ENCODE assay signal across 8 mouse cellular contexts in the genomic region with DNA sequence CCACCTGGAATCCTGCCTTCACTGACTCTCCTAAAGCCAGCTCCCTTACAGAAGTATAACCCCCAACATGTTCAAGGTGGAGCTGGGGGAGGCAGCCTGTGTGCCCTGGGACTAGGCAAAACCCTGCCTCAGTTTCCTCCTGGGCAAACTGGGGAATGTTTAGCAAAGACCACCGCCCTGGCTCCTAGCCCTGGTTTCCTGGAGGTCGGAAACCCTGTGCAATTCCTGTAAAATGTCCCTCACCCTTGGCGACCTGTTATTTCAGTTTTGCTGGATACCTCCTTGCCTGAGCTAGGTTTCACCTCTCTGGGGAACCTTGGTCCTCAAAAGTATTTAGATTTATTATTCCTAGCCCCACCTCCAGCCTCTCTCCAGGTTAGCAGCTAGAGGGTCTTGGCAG. TPM values are rescaled to one million over a fixed set of nuclear protein-coding genes. Genes with fewer than 3 reads are reported as not detected.
DNase-seq lines count a peak whose midpoint lies in the region; ATAC-seq and TF ChIP-seq lines count a peak whose summit lies in the region.

No protein-coding gene starts in this region.

- WGBS in heart, embryonic 13.5 days = 67% methylated on average over 3 of the region's 3 CpGs
- WGBS in midbrain, embryonic 16.5 days = 76% methylated on average over 3 of the region's 3 CpGs

- no peaks in the 10 kb centered on the region for H3K27me3 ChIP-seq in heart, embryonic 13.5 days (replicated peaks)
- H3K27me3 ChIP-seq in midbrain, embryonic 16.5 days (ENCODE audit: control insufficient read depth, insufficient read depth, low read depth, low read length) = no peaks in the 10 kb centered on the region

- peak overlapping the region; percentile 85 for H3K9ac ChIP-seq in heart, embryonic 13.5 days
- H3K9ac ChIP-seq in midbrain, embryonic 16.5 days (ENCODE audit: low read depth, low read length) = peak overlapping the region; percentile 61

- H3K27ac ChIP-seq in layer of hippocampus, adult 2 months = peak overlapping the region; percentile 93
- H3K27ac ChIP-seq in embryonic fibroblast, embryonic 13.5 days (ENCODE audit: insufficient read depth, low read length) = peak overlapping the region; percentile 90
- H3K27ac ChIP-seq in heart, embryonic 13.5 days (replicated peaks) = peak overlapping the region; percentile 88
- no peak overlapping the region for H3K27ac ChIP-seq in midbrain, embryonic 16.5 days (ENCODE audit: low read length)

- no peaks in the 10 kb centered on the region for H3K9me3 ChIP-seq in heart, embryonic 13.5 days
- no peaks in the 10 kb centered on the region for H3K9me3 ChIP-seq in midbrain, embryonic 16.5 days (replicated peaks; ENCODE audit: control insufficient read depth, low read length, poor library complexity, severe bottlenecking)

- TF ChIP-seq CTCF in layer of hippocampus, adult 2 months (conservative IDR thresholded peaks at IDR 0.05) = no peak
- no peak for TF ChIP-seq CTCF in embryonic fibroblast, embryonic 13.5 days (IDR thresholded peaks at IDR 0.05; ENCODE audit: borderline replicate concordance, insufficient read depth, low read length)

- no peak for DNase-seq in layer of hippocampus, adult 2 months (ENCODE audit: low spot score in 2 of 2)
- no peak for DNase-seq in layer of hippocampus, postnatal 36 days
- no peak for DNase-seq in adipocyte (ENCODE audit: low spot score)
- DNase-seq in thymus, postnatal 0 days (ENCODE audit: low spot score) = no peak

- TF ChIP-seq POLR2A in embryonic fibroblast, embryonic 13.5 days (IDR thresholded peaks at IDR 0.05; ENCODE audit: low read depth, low read length) = no peak

- H3K4me1 ChIP-seq in embryonic fibroblast, embryonic 13.5 days (ENCODE audit: control insufficient read depth, insufficient read depth, low read length) = peaks cover 3% of the 10 kb centered on the region; the same call in 1 of the 2 replicates
- H3K4me1 ChIP-seq in heart, embryonic 13.5 days = peaks cover 48% of the 10 kb centered on the region
- peaks cover 15% of the 10 kb centered on the region for H3K4me1 ChIP-seq in midbrain, embryonic 16.5 days (ENCODE audit: control insufficient read depth, insufficient read depth, low read length)

- no peak for ATAC-seq in heart, embryonic 13.5 days (ENCODE audit: extremely low read depth, insufficient number of reproducible peaks, low FRiP score, low TSS enrichment)
- no peak for ATAC-seq in midbrain, embryonic 16.5 days
- ATAC-seq in megakaryocyte progenitor cell, adult 5-6 weeks (replicated peaks; ENCODE audit: poor library complexity) = no peak

- no peak overlapping the region; the same call in 1 of the 2 replicates for H3K4me3 ChIP-seq in layer of hippocampus, adult 2 months
- no peak overlapping the region for H3K4me3 ChIP-seq in embryonic fibroblast, embryonic 13.5 days (ENCODE audit: insufficient read depth, low read length)
- H3K4me3 ChIP-seq in heart, embryonic 13.5 days = peak overlapping the region; percentile 57; the same call in 1 of the 2 replicates
- H3K4me3 ChIP-seq in midbrain, embryonic 16.5 days (ENCODE audit: low read depth, low read length) = no peak overlapping the region

- H3K4me2 ChIP-seq in heart, embryonic 13.5 days = peak overlapping the region; percentile 78
- peak overlapping the region; percentile 58 for H3K4me2 ChIP-seq in midbrain, embryonic 16.5 days (ENCODE audit: low read length)

- H3K36me3 ChIP-seq in heart, embryonic 13.5 days = peaks cover 7% of the 10 kb centered on the region
- no peaks in the 10 kb centered on the region for H3K36me3 ChIP-seq in midbrain, embryonic 16.5 days (ENCODE audit: control insufficient read depth, insufficient read depth, low read length)

RNA-seq across cellular contexts. Expression of a gene that starts 1.1 kb away (rescaled TPM):
- 1 to 10 TPM; 4.5 to 5.2 TPM for total RNA-seq in layer of hippocampus, adult 2 months (2021)
- total RNA-seq in layer of hippocampus, postnatal 36 days (2021) = 1 to 10 TPM; 3.5 to 4.4 TPM
- polyA plus RNA-seq in embryonic fibroblast, embryonic 13.5 days (2011; ENCODE audit: insufficient read length, low read depth, missing spikeins) = 43.5 and 77.1 TPM in 2 replicates
- 28.7 and 31.8 TPM in 2 replicates for polyA plus RNA-seq in heart, embryonic 13.5 days (2015; fragmentation: Nextera tagmentation; extraction: Ambion mirVana)
- 6.7 and 7.8 TPM in 2 replicates for polyA plus RNA-seq in midbrain, embryonic 16.5 days (2015; fragmentation: Nextera tagmentation; extraction: Ambion mirVana)
- 4.8 and 5.3 TPM in 2 replicates for total RNA-seq in megakaryocyte progenitor cell, adult 5-6 weeks (2015)
- 0.30 and 0.46 TPM in 2 replicates for total RNA-seq in megakaryocyte progenitor cell, adult 5-6 weeks (2017)
- 6.5 and 9.1 TPM in 2 replicates for polyA plus RNA-seq in thymus, postnatal 0 days (2015; fragmentation: Nextera tagmentation; extraction: Ambion mirVana)

RNA-seq across cellular contexts. Expression of a gene that starts 14.3 kb away (rescaled TPM):
- 10 to 100 TPM; 25.2 to 25.8 TPM for total RNA-seq in layer of hippocampus, adult 2 months (2021)
- 10 to 100 TPM; 21.6 to 25.1 TPM for total RNA-seq in layer of hippocampus, postnatal 36 days (2021)
- not detected in 2 replicates for polyA plus RNA-seq in embryonic fibroblast, embryonic 13.5 days (2011; ENCODE audit: insufficient read length, low read depth, missing spikeins)
- polyA plus RNA-seq in heart, embryonic 13.5 days (2015; fragmentation: Nextera tagmentation; extraction: Ambion mirVana) = 0.09 TPM in 1 of 2 replicates, not detected in the other
- polyA plus RNA-seq in midbrain, embryonic 16.5 days (2015; fragmentation: Nextera tagmentation; extraction: Ambion mirVana) = 0.15 and 0.16 TPM in 2 replicates
- total RNA-seq in megakaryocyte progenitor cell, adult 5-6 weeks (2015) = not detected in 2 replicates
- not detected in 2 replicates for total RNA-seq in megakaryocyte progenitor cell, adult 5-6 weeks (2017)
- polyA plus RNA-seq in thymus, postnatal 0 days (2015; fragmentation: Nextera tagmentation; extraction: Ambion mirVana) = 0.03 and 0.05 TPM in 2 replicates

RNA-seq across cellular contexts. Expression of a gene that starts 35.1 kb away (rescaled TPM):
- total RNA-seq in layer of hippocampus, adult 2 months (2021) = under 1 TPM in 1 of 2 experiments, not detected in 1; 0.20 TPM
- under 1 TPM; 0.17 to 0.18 TPM for total RNA-seq in layer of hippocampus, postnatal 36 days (2021)
- 0.25 TPM in 1 of 2 replicates, not detected in the other for polyA plus RNA-seq in embryonic fibroblast, embryonic 13.5 days (2011; ENCODE audit: insufficient read length, low read depth, missing spikeins)
- polyA plus RNA-seq in heart, embryonic 13.5 days (2015; fragmentation: Nextera tagmentation; extraction: Ambion mirVana) = 0.04 TPM in 1 of 2 replicates, not detected in the other
- polyA plus RNA-seq in midbrain, embryonic 16.5 days (2015; fragmentation: Nextera tagmentation; extraction: Ambion mirVana) = 0.20 TPM in 1 of 2 replicates, not detected in the other
- total RNA-seq in megakaryocyte progenitor cell, adult 5-6 weeks (2015) = 0.54 TPM in 2 replicates
- 0.04 and 0.10 TPM in 2 replicates for total RNA-seq in megakaryocyte progenitor cell, adult 5-6 weeks (2017)
- polyA plus RNA-seq in thymus, postnatal 0 days (2015; fragmentation: Nextera tagmentation; extraction: Ambion mirVana) = 10.3 and 12.2 TPM in 2 replicates

RNA-seq across cellular contexts. Expression of a gene that starts 42.4 kb away (rescaled TPM):
- total RNA-seq in layer of hippocampus, adult 2 months (2021) = 1 to 10 TPM; 2.2 to 3.7 TPM
- total RNA-seq in layer of hippocampus, postnatal 36 days (2021) = 1 to 10 TPM; 2.0 to 2.7 TPM
- 0.37 and 2.2 TPM in 2 replicates for polyA plus RNA-seq in embryonic fibroblast, embryonic 13.5 days (2011; ENCODE audit: insufficient read length, low read depth, missing spikeins)
- 7.6 and 8.9 TPM in 2 replicates for polyA plus RNA-seq in heart, embryonic 13.5 days (2015; fragmentation: Nextera tagmentation; extraction: Ambion mirVana)
- 1.8 and 2.3 TPM in 2 replicates for polyA plus RNA-seq in midbrain, embryonic 16.5 days (2015; fragmentation: Nextera tagmentation; extraction: Ambion mirVana)
- total RNA-seq in megakaryocyte progenitor cell, adult 5-6 weeks (2015) = 402 and 432 TPM in 2 replicates
- 164 and 243 TPM in 2 replicates for total RNA-seq in megakaryocyte progenitor cell, adult 5-6 weeks (2017)
- polyA plus RNA-seq in thymus, postnatal 0 days (2015; fragmentation: Nextera tagmentation; extraction: Ambion mirVana) = 662 and 779 TPM in 2 replicates
